Mouse (Mus musculus) intestine, embryonic 14.5 days (tissue): ENCODE results near the gene Pmfbp1. TPM values are rescaled to one million over a fixed set of nuclear protein-coding genes. Genes with fewer than 3 reads are reported as not detected.

ENCODE experiments used
- ATAC-seq: fragments of 200-750 bp; cut with Nextera tagmentation; replicated peaks from 2 replicates; pipeline ENCODE4 v1.8.0; 2017; ENCODE audit warnings: low read depth, moderate number of reproducible peaks, moderate TSS enrichment, moderate library complexity; ENCODE audit not compliant: low FRiP score, low TSS enrichment
- DNase-seq: peaks from one replicate; pipeline ENCODE4 v3.0.0-alpha.2; 2018; ENCODE audit warnings: low spot score
- H3K27ac ChIP-seq: fragments of 300-500 bp; sonication (generic); 2 replicates; pipeline ENCODE4 v1.5.1; 2014; ENCODE audit warnings: low read depth, mild to moderate bottlenecking, control low read depth
- H3K27me3 ChIP-seq: fragments of 300-500 bp; sonication (generic); replicated peaks from 2 replicates; pipeline ENCODE4 v1.6.1; 2014; ENCODE audit warnings: low read length, control low read depth; ENCODE audit not compliant: control insufficient read depth, insufficient read depth
- H3K36me3 ChIP-seq: fragments of 300-500 bp; sonication (generic); 2 replicates; pipeline ENCODE4 v1.6.1; 2014; ENCODE audit warnings: low read length, control low read depth; ENCODE audit not compliant: control insufficient read depth, insufficient read depth
- H3K4me1 ChIP-seq: fragments of 300-500 bp; sonication (generic); replicated peaks from 2 replicates; pipeline ENCODE4 v1.6.1; 2014; ENCODE audit warnings: low read length, control low read depth, mixed read lengths; ENCODE audit not compliant: control insufficient read depth, insufficient read depth
- H3K4me2 ChIP-seq: fragments of 300-500 bp; sonication (generic); 2 replicates; pipeline ENCODE4 v1.6.1; 2014; ENCODE audit warnings: low read length
- H3K4me3 ChIP-seq: fragments of 300-500 bp; sonication (generic); 2 replicates; pipeline ENCODE4 v1.5.1; 2014; ENCODE audit warnings: low read depth, low read length, control low read depth, mixed read lengths
- H3K9ac ChIP-seq: fragments of 300-500 bp; sonication (generic); 2 replicates; pipeline ENCODE4 v1.6.1; 2014; ENCODE audit warnings: mild to moderate bottlenecking, low read length
- H3K9me3 ChIP-seq: fragments of 300-500 bp; sonication (generic); 2 replicates; pipeline ENCODE4 v1.6.1; 2016; ENCODE audit warnings: low read length, control low read depth; ENCODE audit not compliant: control insufficient read depth
- WGBS: fragments of 180-500 bp; shearing (Covaris S2); extraction: QIAGEN DNeasy Blood & Tissue Kit; methylation state at CpG from one replicate; pipeline ENCODE4 v1.1.7; 2014; 5-methylcytosine and 5-hydroxymethylcytosine counted together
- polyA plus RNA-seq: library from polyadenylated mRNA; unstranded; fragments of >200 nt; fragmentation: Nextera tagmentation; extraction: Ambion mirVana; gene quantifications from 2 replicates; pipeline ENCODE4 v1.2.1, GENCODE M21; 2014

Gene Pmfbp1
- polyA plus RNA-seq, 1 experiment from 2014 or later = not detected

GRCm38 (mm10) chr8:109565498-109566333, 71.9 kb downstream of the Pmfbp1 start, which contains the start of the genes Dhx38 and Txnl4b:
Gene Dhx38, minus strand, starts transcription at chr8:109565861.
Gene Txnl4b, plus strand, starts transcription at chr8:109565892.
- peak within 1 kb of the TSS; percentile 100 for H3K4me3 ChIP-seq
- H3K4me1 ChIP-seq = peaks cover 8% of the 10 kb centered on the region
- ATAC-seq = peak; percentile 99
- H3K4me2 ChIP-seq = peak within 1 kb of the TSS; percentile 99
- H3K36me3 ChIP-seq = peaks cover 32% of the 10 kb centered on the region
- H3K27me3 ChIP-seq = no peaks in the 10 kb centered on the region
- DNase-seq = peak; percentile 96
- WGBS = under 1% methylated on average over 52 of the region's 52 CpGs
- H3K9me3 ChIP-seq = no peaks in the 10 kb centered on the region
- peak within 1 kb of the TSS; percentile 92 for H3K27ac ChIP-seq
- peak within 1 kb of the TSS; percentile 97 for H3K9ac ChIP-seq

GRCm38 (mm10) chr8:109571139-109571538, 77.3 kb downstream of the Pmfbp1 start:
- Histone ChIP-seq H3K36me3 (peaks cover 14% of the 10 kb centered on the region; the same call in 1 of the 2 replicates), H3K9ac (no peak overlapping the region), H3K27ac (no peak overlapping the region), H3K27me3 (no peaks in the 10 kb centered on the region), H3K4me3 (no peak overlapping the region), H3K4me1 (no peaks in the 10 kb centered on the region), H3K9me3 (no peaks in the 10 kb centered on the region), H3K4me2 (no peak overlapping the region)
- DNase-seq = no peak
- no peak for ATAC-seq
- WGBS = 90% methylated on average over 12 of the region's 12 CpGs

- H3K27ac ChIP-seq = no peak overlapping the region
- ATAC-seq (no peak), DNase-seq (no peak)
- H3K4me3 ChIP-seq = no peak overlapping the region
- H3K36me3 ChIP-seq = no peaks in the 10 kb centered on the region
- H3K4me1 ChIP-seq = no peaks in the 10 kb centered on the region
- no peaks in the 10 kb centered on the region for H3K9me3 ChIP-seq
- H3K9ac ChIP-seq = no peak overlapping the region
- WGBS = 62% methylated on average over 4 of the region's 4 CpGs
- H3K4me2 ChIP-seq = no peak overlapping the region
- no peaks in the 10 kb centered on the region for H3K27me3 ChIP-seq
Observed at GRCm38 (mm10) chr8:109576311-109576710, 82.5 kb downstream of the Pmfbp1 start.

- Histone ChIP-seq H3K27me3 (no peaks in the 10 kb centered on the region), H3K9me3 (no peaks in the 10 kb centered on the region), H3K4me2 (no peak within 1 kb of the TSS), H3K36me3 (no peaks in the 10 kb centered on the region), H3K4me3 (no peak within 1 kb of the TSS), H3K9ac (no peak within 1 kb of the TSS), H3K27ac (no peak within 1 kb of the TSS), H3K4me1 (no peaks in the 10 kb centered on the region)
- ATAC-seq = no peak
- WGBS = 69% methylated on average over 8 of the region's 8 CpGs
- no peak for DNase-seq
Observed at GRCm38 (mm10) chr8:109578900-109579301, 85.1 kb downstream of the Pmfbp1 start, which contains the start of gene Hp. Gene Hp, minus strand, starts transcription at chr8:109579172.

- no peaks in the 10 kb centered on the region for H3K4me1 ChIP-seq
- H3K9me3 ChIP-seq = no peaks in the 10 kb centered on the region
- DNase-seq = no peak
- H3K4me2 ChIP-seq = no peak overlapping the region
- 76% methylated on average over 4 of the region's 4 CpGs for WGBS
- H3K36me3 ChIP-seq = no peaks in the 10 kb centered on the region
- no peak overlapping the region for H3K27ac ChIP-seq
- no peak overlapping the region for H3K4me3 ChIP-seq
- H3K9ac ChIP-seq = no peak overlapping the region
- H3K27me3 ChIP-seq = no peaks in the 10 kb centered on the region
- no peak for ATAC-seq
Observed at GRCm38 (mm10) chr8:109584293-109584692, 90.5 kb downstream of the Pmfbp1 start.

GRCm38 (mm10) chr8:109584830-109585229, 91.0 kb downstream of the Pmfbp1 start:
- H3K36me3 ChIP-seq = no peaks in the 10 kb centered on the region
- ATAC-seq (no peak), DNase-seq (no peak)
- H3K27ac ChIP-seq = no peak overlapping the region
- H3K4me3 ChIP-seq = no peak overlapping the region
- no peaks in the 10 kb centered on the region for H3K9me3 ChIP-seq
- H3K9ac ChIP-seq = no peak overlapping the region
- no peaks in the 10 kb centered on the region for H3K27me3 ChIP-seq
- no peak overlapping the region for H3K4me2 ChIP-seq
- WGBS = 73% methylated on average over 3 of the region's 3 CpGs
- no peaks in the 10 kb centered on the region for H3K4me1 ChIP-seq

- no peak for ATAC-seq
- Histone ChIP-seq H3K4me2 (no peak overlapping the region), H3K4me3 (no peak overlapping the region), H3K27me3 (no peaks in the 10 kb centered on the region), H3K4me1 (no peaks in the 10 kb centered on the region), H3K27ac (no peak overlapping the region), H3K36me3 (no peaks in the 10 kb centered on the region), H3K9me3 (no peaks in the 10 kb centered on the region), H3K9ac (no peak overlapping the region)
- no peak for DNase-seq
Observed at GRCm38 (mm10) chr8:109585652-109586051, 91.8 kb downstream of the Pmfbp1 start.

- no peak overlapping the region for H3K4me3 ChIP-seq
- peaks cover 5% of the 10 kb centered on the region for H3K36me3 ChIP-seq
- no peaks in the 10 kb centered on the region for H3K27me3 ChIP-seq
- no peak for DNase-seq
- WGBS = 52% methylated on average over 7 of the region's 7 CpGs
- no peak overlapping the region for H3K27ac ChIP-seq
- no peak for ATAC-seq
- H3K9ac ChIP-seq = no peak overlapping the region
- no peaks in the 10 kb centered on the region for H3K4me1 ChIP-seq
- no peaks in the 10 kb centered on the region for H3K9me3 ChIP-seq
- H3K4me2 ChIP-seq = no peak overlapping the region
Observed at GRCm38 (mm10) chr8:109586972-109587504, 93.2 kb downstream of the Pmfbp1 start.
